Mouse (Mus musculus) forebrain, embryonic 16.5 days (tissue): ENCODE results near the gene Syce2. TPM values are rescaled to one million over a fixed set of nuclear protein-coding genes. Genes with fewer than 3 reads are reported as not detected.
"Not testable (repeated sequence)": the region's sequence is repeated elsewhere in the genome, so short reads cannot be mapped to it uniquely, and the experiment has no call there.

Experiments used
- ATAC-seq: fragments of 200-750 bp; cut with Nextera tagmentation; 2 replicates; pipeline ENCODE4 v1.8.0; 2017; ENCODE audit warnings: mild to moderate bottlenecking, moderate library complexity
- H3K27ac ChIP-seq: fragments of 300-500 bp; sonication (generic); 2 replicates; pipeline ENCODE4 v1.5.1; 2014; ENCODE audit warnings: low read length, control low read depth
- H3K27me3 ChIP-seq: fragments of 300-500 bp; sonication (generic); replicated peaks from 2 replicates; pipeline ENCODE4 v1.6.1; 2014; ENCODE audit warnings: low read length; ENCODE audit not compliant: control insufficient read depth, insufficient read depth
- H3K36me3 ChIP-seq: fragments of 300-500 bp; sonication (generic); 2 replicates; pipeline ENCODE4 v1.6.1; 2014; ENCODE audit not compliant: control insufficient read depth, insufficient read depth
- H3K4me1 ChIP-seq: fragments of 300-500 bp; sonication (generic); replicated peaks from 2 replicates; pipeline ENCODE4 v1.6.1; 2014; ENCODE audit warnings: low read length; ENCODE audit not compliant: control insufficient read depth, insufficient read depth
- H3K4me2 ChIP-seq: fragments of 300-500 bp; sonication (generic); 2 replicates; pipeline ENCODE4 v1.6.1; 2014; ENCODE audit warnings: mild to moderate bottlenecking, low read length, control low read depth
- H3K4me3 ChIP-seq: fragments of 300-500 bp; sonication (generic); replicated peaks from 2 replicates; pipeline ENCODE4 v1.5.1; 2014; ENCODE audit warnings: mild to moderate bottlenecking, low read length, control low read depth
- H3K9ac ChIP-seq: fragments of 300-500 bp; sonication (generic); replicated peaks from 2 replicates; pipeline ENCODE4 v1.6.1; 2014; ENCODE audit warnings: low read depth, low read length, control low read depth
- H3K9me3 ChIP-seq: fragments of 300-500 bp; sonication (generic); 2 replicates; pipeline ENCODE4 v1.6.1; 2016; ENCODE audit warnings: low read length; ENCODE audit not compliant: control insufficient read depth
- WGBS: fragments of 180-500 bp; shearing (Covaris S2); extraction: QIAGEN DNeasy Blood & Tissue Kit; methylation state at CpG from one replicate; pipeline ENCODE4 v1.1.7; 2014; 5-methylcytosine and 5-hydroxymethylcytosine counted together
- polyA plus RNA-seq: library from polyadenylated mRNA; unstranded; fragments of >200 nt; fragmentation: Nextera tagmentation; extraction: Ambion mirVana; gene quantifications from 2 replicates; pipeline ENCODE4 v1.2.1, GENCODE M21; 2015

Syce2 gene
- polyA plus RNA-seq, 1 experiment from 2014 or later = 51.0 TPM

DNA sequence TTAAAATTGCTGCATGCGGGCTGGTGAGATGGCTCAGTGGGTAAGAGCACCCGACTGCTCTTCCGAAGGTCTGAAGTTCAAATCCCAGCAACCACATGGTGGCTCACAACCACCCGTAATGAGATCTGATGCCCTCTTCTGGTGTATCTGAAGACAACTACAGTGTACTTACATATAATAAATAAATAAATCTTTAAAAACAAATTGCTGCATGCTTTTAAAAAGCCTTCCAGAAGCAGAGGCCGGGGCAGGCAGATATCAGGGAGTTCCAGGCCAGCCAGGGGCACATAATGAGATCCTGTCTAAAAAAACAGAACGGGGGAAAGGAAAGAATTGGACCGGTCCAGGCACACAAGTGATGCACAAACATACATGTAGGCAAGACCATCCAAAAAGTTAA is 36.1 kb downstream of the Syce2 start:
- 31% methylated on average over 6 of the region's 7 CpGs for WGBS
- H3K9me3 ChIP-seq, H3K9ac ChIP-seq, H3K27me3 ChIP-seq, ATAC-seq, H3K27ac ChIP-seq: not testable (repeated sequence)
- Histone ChIP-seq H3K4me2 (peak overlapping the region; percentile 67), H3K4me1 (peaks cover 18% of the 10 kb centered on the region), H3K36me3 (peaks cover 14% of the 10 kb centered on the region), H3K4me3 (peak overlapping the region; percentile 48)

DNA sequence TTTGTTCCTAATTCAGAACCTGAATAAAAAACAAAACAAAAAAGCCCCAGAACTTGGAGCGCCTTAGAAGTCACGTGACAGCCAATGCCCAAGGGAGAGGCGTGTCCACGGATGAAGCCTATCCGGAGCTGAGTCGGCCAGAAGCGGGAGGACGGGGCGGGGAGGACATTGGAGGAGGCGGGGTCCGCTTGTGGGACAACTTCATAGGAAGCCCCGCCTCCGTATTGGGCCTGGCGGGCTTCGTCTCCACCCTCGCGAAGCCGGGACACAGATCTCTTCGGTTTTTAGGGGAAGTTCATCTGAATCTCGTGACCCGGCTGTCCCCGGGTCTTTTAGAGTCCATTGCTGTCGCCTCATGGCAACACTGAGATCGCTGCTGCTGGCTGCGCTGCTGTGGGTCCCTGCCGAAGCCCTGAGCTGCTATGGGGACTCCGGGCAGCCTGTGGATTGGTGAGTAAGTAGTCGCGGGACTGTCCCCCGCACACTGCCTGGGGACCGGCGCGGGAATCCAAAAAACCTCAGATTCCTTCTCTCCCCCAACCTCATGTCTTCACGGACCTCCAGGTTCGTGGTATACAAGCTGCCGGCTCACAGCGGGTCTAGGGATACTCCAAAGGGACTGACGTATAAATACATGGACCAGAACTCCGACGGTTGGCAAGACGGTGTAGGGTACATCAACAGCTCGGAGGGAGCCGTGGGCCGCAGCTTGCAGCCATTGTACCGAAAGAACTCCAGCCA is 36.7 kb downstream of the Syce2 start, which contains the start of gene Dnase2a:
Gene Dnase2a, plus strand, starts transcription at position 140 of the 741 bp plus-strand sequence.
- Histone ChIP-seq H3K9me3 (no peaks in the 10 kb centered on the region), H3K4me2 (peak within 1 kb of the TSS; percentile 67), H3K4me3 (peak within 1 kb of the TSS; percentile 48), H3K27ac (no peak within 1 kb of the TSS), H3K36me3 (peaks cover 17% of the 10 kb centered on the region), H3K4me1 (peaks cover 18% of the 10 kb centered on the region), H3K27me3 (no peaks in the 10 kb centered on the region), H3K9ac (peak within 1 kb of the TSS; percentile 61)
- ATAC-seq = peak; percentile 84
- WGBS = under 1% methylated on average over 45 of the region's 45 CpGs

DNA sequence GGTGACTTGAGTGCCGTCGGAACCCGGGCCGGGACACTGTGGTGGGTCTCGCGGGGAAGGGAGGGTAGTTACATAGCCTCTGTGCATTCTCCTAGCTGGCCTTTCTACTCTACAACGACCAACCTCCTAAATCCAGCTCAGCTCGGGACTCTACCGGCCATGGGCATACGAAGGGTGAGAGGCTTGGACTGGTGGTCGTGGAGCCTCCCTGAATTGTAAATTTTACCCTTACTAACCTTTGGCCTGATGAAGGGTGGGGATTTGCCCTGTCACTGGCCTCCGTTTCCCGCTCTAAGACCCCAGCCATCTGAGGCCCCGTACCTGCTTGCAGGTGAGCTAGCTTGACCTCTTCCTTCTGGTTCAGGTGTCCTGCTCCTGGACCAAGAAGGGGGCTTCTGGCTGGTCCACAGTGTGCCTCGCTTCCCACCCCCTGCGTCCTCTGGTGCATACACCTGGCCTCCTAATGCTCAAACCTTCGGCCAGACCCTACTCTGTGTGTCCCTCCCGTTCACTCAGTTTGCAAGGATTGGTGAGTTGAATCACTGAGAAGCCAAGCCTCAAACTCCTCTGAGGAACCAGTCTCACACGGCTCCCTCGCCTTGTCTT is 37.4 kb downstream of the Syce2 start:
- Histone ChIP-seq H3K27ac (no peak overlapping the region), H3K4me2 (peak overlapping the region; percentile 67), H3K4me3 (peak overlapping the region; percentile 48), H3K36me3 (peaks cover 17% of the 10 kb centered on the region), H3K9me3 (no peaks in the 10 kb centered on the region), H3K27me3 (0 out of 2 replicates have a peak, but pooled peaks cover 2% of the 10 kb centered on the region), H3K4me1 (peaks cover 18% of the 10 kb centered on the region), H3K9ac (peak overlapping the region; percentile 61)
- ATAC-seq = no peak
- WGBS = 51% methylated on average over 20 of the region's 20 CpGs

DNA sequence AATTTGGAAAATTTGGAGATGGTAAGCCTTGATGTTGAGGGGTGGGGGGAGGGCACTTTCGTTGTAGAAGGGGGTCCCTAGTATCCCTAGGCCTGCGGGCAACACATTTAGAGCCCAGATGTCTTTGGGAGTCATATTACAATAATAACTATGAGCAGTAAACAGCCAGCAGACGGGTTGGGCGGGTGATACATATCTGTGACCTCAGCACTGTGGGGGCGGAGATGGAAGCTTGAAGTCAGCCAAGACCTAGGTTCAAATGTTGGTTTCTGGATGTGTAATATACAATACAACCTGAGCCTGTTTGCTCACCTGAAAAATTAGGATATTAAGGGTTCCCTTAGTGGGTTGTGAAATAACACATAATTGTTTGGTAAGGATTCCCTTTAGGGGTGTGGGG is 38.0 kb downstream of the Syce2 start:
- no peak for ATAC-seq
- no peak overlapping the region for H3K27ac ChIP-seq
- peaks cover 18% of the 10 kb centered on the region for H3K4me1 ChIP-seq
- H3K4me2 ChIP-seq = no peak overlapping the region
- H3K4me3 ChIP-seq = no peak overlapping the region
- H3K9ac ChIP-seq = no peak overlapping the region
- H3K9me3 ChIP-seq = no peaks in the 10 kb centered on the region
- 85% methylated on average over 5 of the region's 5 CpGs for WGBS
- peaks cover 22% of the 10 kb centered on the region for H3K36me3 ChIP-seq
- 0 out of 2 replicates have a peak, but pooled peaks cover 2% of the 10 kb centered on the region for H3K27me3 ChIP-seq

DNA sequence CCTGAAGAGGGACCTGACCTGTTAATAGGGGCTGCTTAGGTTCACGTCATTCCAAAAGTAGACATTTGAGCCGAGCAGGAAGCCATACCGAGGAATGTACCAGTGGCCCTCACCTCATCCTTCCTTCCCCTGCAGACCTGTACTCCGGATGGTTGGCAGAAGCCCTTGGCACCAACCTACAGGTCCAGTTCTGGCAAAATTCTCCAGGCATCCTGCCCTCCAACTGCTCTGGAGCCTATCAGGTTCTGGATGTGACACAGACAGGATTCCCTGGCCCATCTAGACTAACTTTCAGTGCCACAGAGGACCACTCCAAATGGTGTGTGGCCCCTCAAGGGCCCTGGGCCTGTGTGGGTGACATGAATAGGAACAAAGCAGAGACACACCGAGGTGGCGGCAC is 38.6 kb downstream of the Syce2 start:
- H3K27ac ChIP-seq = no peak overlapping the region
- peaks cover 28% of the 10 kb centered on the region for H3K36me3 ChIP-seq
- H3K27me3 ChIP-seq = 0 out of 2 replicates have a peak, but pooled peaks cover 2% of the 10 kb centered on the region
- ATAC-seq = no peak
- WGBS = 90% methylated on average over 6 of the region's 6 CpGs
- H3K9me3 ChIP-seq = no peaks in the 10 kb centered on the region
- H3K4me3 ChIP-seq = no peak overlapping the region
- no peak overlapping the region for H3K9ac ChIP-seq
- H3K4me2 ChIP-seq = no peak overlapping the region
- H3K4me1 ChIP-seq = peaks cover 18% of the 10 kb centered on the region

DNA sequence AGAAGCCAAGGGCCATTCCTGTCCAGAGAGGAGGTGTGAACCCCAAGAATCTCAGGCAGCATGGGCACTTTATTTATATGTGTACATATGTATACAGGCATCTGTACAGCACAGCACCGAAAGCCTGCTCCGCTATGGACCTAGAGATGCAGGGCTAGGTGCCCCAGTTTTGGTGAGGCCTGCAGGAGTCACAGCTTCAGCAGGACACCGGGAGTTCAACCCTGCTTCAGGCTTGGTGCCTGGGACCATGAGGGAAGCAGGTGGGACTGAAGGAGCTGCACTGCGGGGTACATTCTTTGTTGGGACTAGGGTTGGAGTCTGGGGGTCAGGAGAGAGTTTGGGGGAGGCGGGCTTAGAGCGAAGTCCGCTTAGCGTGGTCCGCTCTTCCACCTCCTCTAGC is 39.9 kb downstream of the Syce2 start:
- no peak overlapping the region for H3K9ac ChIP-seq
- peaks cover 40% of the 10 kb centered on the region for H3K36me3 ChIP-seq
- 85% methylated on average over 9 of the region's 9 CpGs for WGBS
- H3K27ac ChIP-seq = no peak overlapping the region
- H3K9me3 ChIP-seq = no peaks in the 10 kb centered on the region
- no peak for ATAC-seq
- peaks cover 18% of the 10 kb centered on the region for H3K4me1 ChIP-seq
- H3K4me3 ChIP-seq = no peak overlapping the region
- no peak overlapping the region for H3K4me2 ChIP-seq
- 0 out of 2 replicates have a peak, but pooled peaks cover 2% of the 10 kb centered on the region for H3K27me3 ChIP-seq

DNA sequence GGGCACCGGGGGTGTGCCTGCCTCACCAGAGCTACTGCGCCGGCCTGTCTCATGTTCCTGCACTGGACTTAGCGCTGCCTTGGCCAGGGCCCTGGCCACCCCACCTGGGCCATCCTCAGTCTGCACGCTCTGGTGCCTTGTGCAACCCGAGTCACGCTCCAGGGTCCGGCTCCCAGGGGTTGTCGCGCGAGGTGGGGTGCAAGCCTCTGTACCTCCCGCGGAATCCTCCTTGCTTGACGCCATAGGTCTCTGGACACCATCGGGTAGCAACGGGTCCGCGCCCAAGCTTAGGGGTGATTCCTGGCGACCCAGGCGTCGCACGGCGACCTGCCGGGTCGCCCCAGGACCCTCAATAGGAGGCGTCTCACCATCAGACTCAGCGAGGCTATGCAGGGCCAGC is 40.5 kb downstream of the Syce2 start:
- 33% methylated on average over 27 of the region's 27 CpGs for WGBS
- Histone ChIP-seq H3K27ac (no peak overlapping the region), H3K4me3 (no peak overlapping the region; the same call in 1 of the 2 replicates), H3K9me3 (no peaks in the 10 kb centered on the region), H3K9ac (no peak overlapping the region; the same call in 1 of the 2 replicates), H3K4me1 (peaks cover 18% of the 10 kb centered on the region), H3K4me2 (no peak overlapping the region; the same call in 1 of the 2 replicates), H3K36me3 (peaks cover 42% of the 10 kb centered on the region), H3K27me3 (0 out of 2 replicates have a peak, but pooled peaks cover 2% of the 10 kb centered on the region)
- no peak for ATAC-seq

DNA sequence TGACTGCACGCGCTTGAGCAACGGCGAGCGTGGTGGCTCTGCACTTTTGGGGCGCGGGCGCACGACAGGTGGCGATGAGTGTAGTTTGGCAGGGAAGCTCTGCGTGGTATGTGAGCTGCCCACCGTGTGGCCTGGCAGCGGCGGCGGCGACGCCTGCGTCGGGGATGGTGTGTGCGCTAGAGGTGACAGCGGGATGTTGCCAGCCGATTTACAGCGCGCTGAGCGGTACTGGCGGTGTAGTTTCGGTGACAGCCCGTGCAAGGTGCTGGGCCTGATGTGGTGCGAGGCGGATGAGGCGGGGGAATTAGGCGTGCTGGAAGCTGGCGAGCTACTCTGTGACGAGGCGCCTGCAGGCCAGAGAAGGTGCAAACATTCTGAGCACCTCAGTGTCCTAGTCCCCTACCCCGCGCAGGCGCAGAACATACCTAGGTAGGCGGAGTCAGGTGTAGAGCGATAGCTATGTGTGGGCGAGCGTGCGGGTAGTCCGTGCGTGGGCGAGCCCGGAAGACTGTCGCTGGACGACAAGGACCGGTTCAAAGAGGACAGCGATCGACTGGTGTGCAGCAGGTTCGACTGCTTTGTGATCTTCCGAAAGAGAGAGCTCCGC is 41.1 kb downstream of the Syce2 start:
- H3K4me2 ChIP-seq = peak overlapping the region; percentile 49
- 0 out of 2 replicates have a peak, but pooled peaks cover 2% of the 10 kb centered on the region for H3K27me3 ChIP-seq
- peaks cover 43% of the 10 kb centered on the region for H3K36me3 ChIP-seq
- peak overlapping the region; percentile 25 for H3K4me3 ChIP-seq
- no peak overlapping the region for H3K27ac ChIP-seq
- peaks cover 18% of the 10 kb centered on the region for H3K4me1 ChIP-seq
- 0 out of 2 replicates have a peak, but pooled peaks have one; percentile 9 for ATAC-seq
- no peaks in the 10 kb centered on the region for H3K9me3 ChIP-seq
- H3K9ac ChIP-seq = no peak overlapping the region; the same call in 1 of the 2 replicates
- WGBS = 3% methylated on average over 55 of the region's 55 CpGs

DNA sequence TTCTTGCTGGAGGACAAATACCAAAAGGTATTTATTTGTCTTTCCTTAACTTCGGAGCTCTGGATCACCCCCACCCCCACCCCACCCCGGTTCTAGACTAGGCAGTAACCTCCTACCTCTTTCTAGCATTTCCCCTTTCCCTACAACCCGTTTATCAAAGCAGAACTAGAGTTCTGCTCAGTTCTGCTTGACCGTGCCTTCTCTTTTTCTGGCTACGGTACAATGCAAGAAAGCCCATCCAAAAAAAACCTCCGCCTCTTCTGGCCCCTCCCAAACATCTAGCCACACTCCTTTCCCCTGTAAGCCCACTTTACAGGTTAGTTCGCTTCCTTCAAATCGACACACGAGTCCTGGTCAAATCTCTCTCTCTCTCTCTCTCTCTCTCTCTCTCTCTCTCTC is 41.6 kb downstream of the Syce2 start:
- H3K27me3 ChIP-seq = 0 out of 2 replicates have a peak, but pooled peaks cover 2% of the 10 kb centered on the region
- no peak overlapping the region; the same call in 1 of the 2 replicates for H3K9ac ChIP-seq
- H3K9me3 ChIP-seq = no peaks in the 10 kb centered on the region
- peaks cover 43% of the 10 kb centered on the region for H3K36me3 ChIP-seq
- peak overlapping the region; percentile 49 for H3K4me2 ChIP-seq
- WGBS = 17% methylated on average over 9 of the region's 9 CpGs
- no peak for ATAC-seq
- H3K4me1 ChIP-seq = peaks cover 13% of the 10 kb centered on the region
- H3K4me3 ChIP-seq = peak overlapping the region; percentile 25
- no peak overlapping the region for H3K27ac ChIP-seq
